Mouse (Mus musculus) liver, adult 2 months (tissue): ENCODE measurements around the gene Lama2.

Experiments used
- CTCF ChIP-seq: fragments of 200-500 bp; IDR thresholded peaks from 2 replicates; pipeline ENCODE4 v1.5.1; 2011; ENCODE audit warnings: low read depth, low read length, control low read depth
- POLR2A ChIP-seq: fragments of 200-500 bp; IDR thresholded peaks from 2 replicates; pipeline ENCODE4 v1.6.1; 2011; ENCODE audit warnings: low read length, control low read depth; ENCODE audit not compliant: insufficient read depth; ENCODE audit errors: extremely low read depth

- TF ChIP-seq CTCF (no peak), POLR2A (no peak)
Observed at GRCm38 (mm10) chr10:27616641-27617415, 2.7 kb downstream of the Lama2 start.
